8 mouse cellular contexts compared by ENCODE assay signal in genomic region chr16:17722461-17723324, GRCm38 (mm10). TPM values are rescaled to one million over a fixed set of nuclear protein-coding genes. Genes with fewer than 3 reads are reported as not detected.
DNase-seq lines count a peak whose midpoint lies in the region; ATAC-seq lines count a peak whose summit lies in the region.

No protein-coding gene starts in this region.

- H3K4me2 ChIP-seq in heart, embryonic 14.5 days (ENCODE audit: low read length), result peak overlapping the region; percentile 83
- H3K4me2 ChIP-seq in liver, embryonic 13.5 days, result peak overlapping the region; percentile 84
- H3K4me2 ChIP-seq in stomach, embryonic 16.5 days (ENCODE audit: low read depth, low read length), result peak overlapping the region; percentile 92

- peak; percentile 93 for ATAC-seq in erythroid progenitor cell, adult 5-6 weeks (replicated peaks; ENCODE audit: low FRiP score, poor library complexity, severe bottlenecking)
- peak; percentile 81 for ATAC-seq in heart, embryonic 14.5 days (ENCODE audit: insufficient number of reproducible peaks, insufficient read depth, low FRiP score, low read depth)
- ATAC-seq in liver, embryonic 13.5 days (ENCODE audit: low read depth), result peak; percentile 84
- peak; percentile 86 for ATAC-seq in stomach, embryonic 16.5 days (ENCODE audit: insufficient read depth, low FRiP score)

- no peaks in the 10 kb centered on the region for H3K36me3 ChIP-seq in heart, embryonic 14.5 days (ENCODE audit: control insufficient read depth, insufficient read depth, low read length)
- H3K36me3 ChIP-seq in liver, embryonic 13.5 days, result peaks cover 4% of the 10 kb centered on the region; the same call in 1 of the 2 replicates
- H3K36me3 ChIP-seq in stomach, embryonic 16.5 days (ENCODE audit: control insufficient read depth, insufficient read depth, low read length), result no peaks in the 10 kb centered on the region

- peak overlapping the region; percentile 82 to 87 for H3K27ac ChIP-seq in heart, embryonic 14.5 days (replicated peaks in 1 of 2; ENCODE audit: control insufficient read depth in 1 of 2, insufficient read depth in 1 of 2, low read depth in 2 of 2, low read length in 2 of 2)
- H3K27ac ChIP-seq in liver, embryonic 13.5 days, result peak overlapping the region; percentile 82
- peak overlapping the region; percentile 73 for H3K27ac ChIP-seq in stomach, embryonic 16.5 days (ENCODE audit: low read length)

- 2% methylated on average over 44 of the region's 44 CpGs for WGBS in heart, embryonic 14.5 days
- 2% methylated on average over 44 of the region's 44 CpGs for WGBS in liver, embryonic 13.5 days (ENCODE audit: insufficient replicate concordance)
- 2% methylated on average over 44 of the region's 44 CpGs for WGBS in stomach, embryonic 16.5 days

- H3K9me3 ChIP-seq in heart, embryonic 14.5 days (ENCODE audit: control insufficient read depth, low read length), result no peaks in the 10 kb centered on the region
- no peaks in the 10 kb centered on the region for H3K9me3 ChIP-seq in liver, embryonic 13.5 days (replicated peaks)
- no peaks in the 10 kb centered on the region for H3K9me3 ChIP-seq in stomach, embryonic 16.5 days (replicated peaks; ENCODE audit: control insufficient read depth, low read length)

- H3K4me3 ChIP-seq in heart, embryonic 14.5 days (ENCODE audit: control insufficient read depth in 1 of 2, insufficient read depth in 1 of 2, low read depth in 1 of 2, low read length in 2 of 2), result peak overlapping the region; percentile 67 to 69
- peak overlapping the region; percentile 91 for H3K4me3 ChIP-seq in liver, embryonic 13.5 days (replicated peaks)
- H3K4me3 ChIP-seq in stomach, embryonic 16.5 days (replicated peaks; ENCODE audit: low read length), result peak overlapping the region; percentile 73

- H3K9ac ChIP-seq in heart, embryonic 14.5 days (ENCODE audit: low read length), result peak overlapping the region; percentile 90
- H3K9ac ChIP-seq in liver, embryonic 13.5 days, result peak overlapping the region; percentile 93
- peak overlapping the region; percentile 82 for H3K9ac ChIP-seq in stomach, embryonic 16.5 days (ENCODE audit: low read length)

- peaks cover 3 to 17% of the 10 kb centered on the region in 2 experiments; a peak in 3 of 4 replicates for H3K4me1 ChIP-seq in heart, embryonic 14.5 days (ENCODE audit: control insufficient read depth in 2 of 2, insufficient read depth in 2 of 2, low read length in 2 of 2)
- peaks cover 32% of the 10 kb centered on the region for H3K4me1 ChIP-seq in liver, embryonic 13.5 days (replicated peaks)
- peaks cover 17% of the 10 kb centered on the region for H3K4me1 ChIP-seq in stomach, embryonic 16.5 days (ENCODE audit: control insufficient read depth, insufficient read depth, low read length)

- DNase-seq in CD4-positive helper T cell, adult 2 months (ENCODE audit: low read depth, low spot score), result peak; percentile 91
- DNase-seq in brain, embryonic 18.5 days (ENCODE audit: low read depth, low spot score), result peak; percentile 86
- peak; percentile 93 for DNase-seq in kidney, postnatal 14 days
- peak; percentile 86 for DNase-seq in liver, embryonic 13.5 days
- DNase-seq in neural tube, embryonic 10.5 days (ENCODE audit: extremely low spot score, low spot score), result peak; percentile 95

- no peaks in the 10 kb centered on the region for H3K27me3 ChIP-seq in heart, embryonic 14.5 days (ENCODE audit: control insufficient read depth, insufficient read depth, low read length)
- H3K27me3 ChIP-seq in liver, embryonic 13.5 days, result no peaks in the 10 kb centered on the region
- no peaks in the 10 kb centered on the region for H3K27me3 ChIP-seq in stomach, embryonic 16.5 days (ENCODE audit: control insufficient read depth, insufficient read depth, low read length)

RNA-seq across cellular contexts. Expression of gene Med15, which starts 10.0 kb away (rescaled TPM):
- total RNA-seq in erythroid progenitor cell, adult 5-6 weeks (2015; ENCODE audit: low replicate concordance), result 55.1 and 70.8 TPM in 2 replicates
- total RNA-seq in erythroid progenitor cell, adult 5-6 weeks (2017; ENCODE audit: low replicate concordance), result 57.3 and 60.2 TPM in 2 replicates
- polyA plus RNA-seq in heart, embryonic 14.5 days (2014; fragmentation: Nextera tagmentation; extraction: Ambion mirVana), result 26.8 and 31.6 TPM in 2 replicates
- 15.8 and 20.2 TPM in 2 replicates for polyA plus RNA-seq in liver, embryonic 13.5 days (2015; fragmentation: Nextera tagmentation; extraction: Ambion mirVana)
- polyA plus RNA-seq in stomach, embryonic 16.5 days (2015; fragmentation: Nextera tagmentation; extraction: Ambion mirVana), result 39.2 and 42.5 TPM in 2 replicates

RNA-seq across cellular contexts. Expression of gene Klhl22, which starts 36.7 kb away (rescaled TPM):
- total RNA-seq in erythroid progenitor cell, adult 5-6 weeks (2015; ENCODE audit: low replicate concordance), result 4.2 and 5.4 TPM in 2 replicates
- total RNA-seq in erythroid progenitor cell, adult 5-6 weeks (2017; ENCODE audit: low replicate concordance), result 3.7 and 3.9 TPM in 2 replicates
- 42.0 and 43.6 TPM in 2 replicates for polyA plus RNA-seq in heart, embryonic 14.5 days (2014; fragmentation: Nextera tagmentation; extraction: Ambion mirVana)
- polyA plus RNA-seq in liver, embryonic 13.5 days (2015; fragmentation: Nextera tagmentation; extraction: Ambion mirVana), result 14.3 TPM in 2 replicates
- polyA plus RNA-seq in stomach, embryonic 16.5 days (2015; fragmentation: Nextera tagmentation; extraction: Ambion mirVana), result 56.7 and 57.7 TPM in 2 replicates

Comparison
In these comparisons a context has a peak if more than half of its experiments do, and no peak if none do; other contexts are left out.
1. Peak in every context shown above with its lines: DNase-seq, ATAC-seq, H3K4me3 ChIP-seq and H3K27ac ChIP-seq.